Mouse (Mus musculus) megakaryocyte-erythroid progenitor cell, adult 5-6 weeks (primary cell): Measurements from ENCODE around the gene Pitx1. TPM values are rescaled to one million over a fixed set of nuclear protein-coding genes. Genes with fewer than 3 reads are reported as not detected.

Experiments
- ATAC-seq: replicated peaks from 2 replicates; pipeline ENCODE4 v1.8.0; 2016; ENCODE audit warnings: mild to moderate bottlenecking, inconsistent platforms; ENCODE audit not compliant: severe bottlenecking, poor library complexity, low FRiP score, low TSS enrichment
- total RNA-seq, 2 experiments: library from RNA; stranded (forward) in 1 of 2; stranded (reverse) in 1 of 2; fragments of 200-1000, 215-1000 nt in 1 of 2; fragments of >200 nt in 1 of 2; fragmentation: Nextera tagmentation in 1 of 2; gene quantifications; 2 replicates each; pipeline ENCODE4 v1.2.3; 2014 to 2017

Gene Pitx1
- total RNA-seq (2014; fragmentation: Nextera tagmentation) (not detected in 2 replicates), total RNA-seq (2017) (not detected in 2 replicates)

GRCm38 (mm10) chr13:55836142-55836625 lies at the start of gene Pitx1:
Gene Pitx1, minus strand, starts transcription at chr13:55836192.
- no peak for ATAC-seq

GRCm38 (mm10) chr13:55881431-55882202 lies 45.6 kb upstream of the Pitx1 start:
- ATAC-seq: no peak

GRCm38 (mm10) chr13:55878353-55878752 lies 42.4 kb upstream of the Pitx1 start:
- no peak for ATAC-seq

GRCm38 (mm10) chr13:55871410-55871809 lies 35.4 kb upstream of the Pitx1 start:
- no peak for ATAC-seq

GRCm38 (mm10) chr13:55870001-55870400 lies 34.0 kb upstream of the Pitx1 start:
- ATAC-seq: no peak

- ATAC-seq: no peak
Observed at GRCm38 (mm10) chr13:55867540-55868103, 31.6 kb upstream of the Pitx1 start.

GRCm38 (mm10) chr13:55860483-55860882 lies 24.5 kb upstream of the Pitx1 start:
- ATAC-seq: no peak

GRCm38 (mm10) chr13:55858463-55858862 lies 22.5 kb upstream of the Pitx1 start:
- ATAC-seq: no peak

- ATAC-seq: no peak
Observed at GRCm38 (mm10) chr13:55855793-55856192, 19.8 kb upstream of the Pitx1 start.

GRCm38 (mm10) chr13:55852205-55852604 lies 16.2 kb upstream of the Pitx1 start:
- ATAC-seq: no peak

- no peak for ATAC-seq
Observed at GRCm38 (mm10) chr13:55850726-55851125, 14.7 kb upstream of the Pitx1 start.

- no peak for ATAC-seq
Observed at GRCm38 (mm10) chr13:55848604-55849190, 12.7 kb upstream of the Pitx1 start.

- no peak for ATAC-seq
Observed at GRCm38 (mm10) chr13:55847805-55848204, 11.8 kb upstream of the Pitx1 start.

- no peak for ATAC-seq
Observed at GRCm38 (mm10) chr13:55843700-55844099, 7.7 kb upstream of the Pitx1 start.

GRCm38 (mm10) chr13:55840223-55840622 lies 4.2 kb upstream of the Pitx1 start:
- no peak for ATAC-seq

GRCm38 (mm10) chr13:55836786-55837780 lies 1.1 kb upstream of the Pitx1 start:
- ATAC-seq: no peak

- ATAC-seq: no peak
Observed at GRCm38 (mm10) chr13:55835548-55836097, 369 bp downstream of the Pitx1 start.

- ATAC-seq: no peak
Observed at GRCm38 (mm10) chr13:55834667-55835066, 1.3 kb downstream of the Pitx1 start.

- ATAC-seq: no peak
Observed at GRCm38 (mm10) chr13:55833921-55834320, 2.1 kb downstream of the Pitx1 start.
